Mouse (Mus musculus) C2C12 (cell line): Measurements from ENCODE around the gene Cradd. TPM values are rescaled to one million over a fixed set of nuclear protein-coding genes. Genes with fewer than 3 reads are reported as not detected.

ENCODE experiments used
- H3K27me3 ChIP-seq: one replicate; pipeline ENCODE4 v1.6.1; 2011; ENCODE audit not compliant: control insufficient read depth, insufficient read depth, insufficient read length
- H3K36me3 ChIP-seq: one replicate; pipeline ENCODE4 v1.6.1; 2011; ENCODE audit not compliant: control insufficient read depth, insufficient read depth
- H3K4me3 ChIP-seq: one replicate; pipeline ENCODE4 v1.5.1; 2011; ENCODE audit warnings: mild to moderate bottlenecking, control low read depth; ENCODE audit not compliant: poor library complexity, insufficient read depth, severe bottlenecking
- H3K79me2 ChIP-seq: one replicate; pipeline ENCODE4 v1.6.1; 2011; ENCODE audit not compliant: control insufficient read depth, insufficient read depth
- H3K79me3 ChIP-seq: one replicate; pipeline ENCODE4 v1.6.1; 2011; ENCODE audit warnings: low read depth, control low read depth
- H3ac ChIP-seq: one replicate; pipeline ENCODE3; 2011; ENCODE audit warnings: low read depth; ENCODE audit not compliant: control insufficient read depth, insufficient read length
- CEBPB ChIP-seq: IDR thresholded peaks from one replicate; pipeline ENCODE4 v1.6.1; 2011; ENCODE audit warnings: low read depth, mild to moderate bottlenecking, control low read depth, moderate library complexity
- CTCF ChIP-seq: IDR thresholded peaks from one replicate; pipeline ENCODE4 v1.5.1; 2011; ENCODE audit not compliant: control insufficient read depth, insufficient read depth, insufficient read length
- FOSL1 ChIP-seq: IDR thresholded peaks from one replicate; pipeline ENCODE4 v1.8.0; 2011; ENCODE audit warnings: mild to moderate bottlenecking, low read length; ENCODE audit not compliant: poor library complexity, insufficient read depth, severe bottlenecking
- MAX ChIP-seq: IDR thresholded peaks from one replicate; pipeline ENCODE4 v1.6.1; 2011; ENCODE audit warnings: mild to moderate bottlenecking, control low read depth
- MYOD1 ChIP-seq: IDR thresholded peaks from one replicate; pipeline ENCODE4 v1.6.1; 2011; ENCODE audit warnings: low read depth; ENCODE audit not compliant: control insufficient read depth, insufficient read length
- MYOG ChIP-seq: IDR thresholded peaks from one replicate; pipeline ENCODE4 v1.6.1; 2011; ENCODE audit not compliant: control insufficient read depth, insufficient read length; ENCODE audit errors: extremely low read depth
- USF1 ChIP-seq: IDR thresholded peaks from one replicate; pipeline ENCODE4 v1.6.1; 2011; ENCODE audit warnings: low read depth, mild to moderate bottlenecking, control low read depth, moderate library complexity
- polyA plus RNA-seq: library from polyadenylated mRNA; unstranded; fragments of >200 nt; fragmentation: generic; extraction: Trizol; gene quantifications from one replicate; pipeline ENCODE4 v1.2.1, GENCODE M21; 2012; ENCODE audit warnings: missing spikeins

Gene Cradd
- polyA plus RNA-seq, 1 experiment = 4.5 TPM

- Histone ChIP-seq H3K27me3 (no peaks in the 10 kb centered on the region), H3K79me2 (no peaks in the 10 kb centered on the region), H3ac (no peak overlapping the region), H3K36me3 (no peaks in the 10 kb centered on the region), H3K4me3 (no peak overlapping the region), H3K79me3 (no peaks in the 10 kb centered on the region)
- TF ChIP-seq FOSL1 (no peak), MAX (no peak), CTCF (no peak), MYOD1 (no peak), MYOG (no peak), USF1 (no peak), CEBPB (no peak)
Measured at GRCm38 (mm10) chr10:95210167-95210566, 113.8 kb downstream of the Cradd start.

DNA sequence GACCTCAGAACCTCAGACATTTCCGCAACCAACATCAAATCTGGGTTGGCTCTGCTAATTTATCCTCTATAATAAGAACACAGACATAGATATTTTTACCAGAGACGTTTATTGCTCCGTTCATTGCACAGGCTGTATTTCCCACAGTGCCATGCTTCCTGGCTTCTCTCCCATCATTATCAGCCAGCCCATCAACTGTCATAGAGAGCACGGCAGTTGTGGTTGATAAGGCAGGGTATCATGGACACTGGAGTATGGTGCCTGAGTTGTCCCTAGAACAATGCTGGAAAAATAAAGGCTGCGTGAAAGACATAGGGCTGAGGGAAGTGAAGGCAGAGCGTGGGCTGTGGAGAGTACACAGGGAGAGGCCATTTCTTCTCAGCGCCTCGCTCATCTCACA is 116.5 kb downstream of the Cradd start:
- H3K36me3 ChIP-seq = no peaks in the 10 kb centered on the region
- no peak overlapping the region for H3K4me3 ChIP-seq
- no peak overlapping the region for H3ac ChIP-seq
- no peaks in the 10 kb centered on the region for H3K79me3 ChIP-seq
- no peaks in the 10 kb centered on the region for H3K79me2 ChIP-seq
- H3K27me3 ChIP-seq = no peaks in the 10 kb centered on the region
- TF ChIP-seq USF1 (no peak), CTCF (no peak), FOSL1 (no peak), MYOD1 (no peak), MAX (no peak), CEBPB (no peak), MYOG (no peak)

DNA sequence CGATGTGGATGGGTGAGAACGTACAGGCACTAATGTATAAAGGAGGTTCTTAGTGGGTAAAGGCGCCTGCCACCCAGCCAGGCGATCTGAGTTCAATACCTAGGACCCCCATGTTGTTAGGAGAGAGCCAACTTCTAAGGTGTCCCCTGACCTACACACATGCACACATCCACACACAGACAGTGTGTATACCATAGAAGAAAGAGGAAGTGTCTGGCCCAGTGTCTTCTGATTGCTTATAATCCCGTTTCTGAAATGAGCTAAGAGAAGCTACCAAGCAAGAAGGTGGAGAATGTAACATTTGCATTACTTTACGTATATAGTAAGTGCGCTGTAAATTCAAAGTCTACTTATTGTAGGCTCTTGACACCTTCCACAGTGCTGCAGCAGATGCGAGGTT is 122.4 kb downstream of the Cradd start:
- Histone ChIP-seq H3K4me3 (no peak overlapping the region), H3K27me3 (no peaks in the 10 kb centered on the region), H3K79me2 (no peaks in the 10 kb centered on the region), H3ac (no peak overlapping the region), H3K79me3 (no peaks in the 10 kb centered on the region), H3K36me3 (no peaks in the 10 kb centered on the region)
- no peak for TF ChIP-seq MYOG
- TF ChIP-seq MAX = no peak
- TF ChIP-seq USF1 = no peak
- TF ChIP-seq FOSL1 = no peak
- TF ChIP-seq MYOD1 = no peak
- TF ChIP-seq CTCF = no peak
- no peak for TF ChIP-seq CEBPB

- Histone ChIP-seq H3K36me3 (no peaks in the 10 kb centered on the region), H3K79me2 (no peaks in the 10 kb centered on the region), H3K79me3 (no peaks in the 10 kb centered on the region), H3K4me3 (no peak overlapping the region), H3K27me3 (no peaks in the 10 kb centered on the region), H3ac (no peak overlapping the region)
- TF ChIP-seq MAX (no peak), CEBPB (no peak), MYOD1 (no peak), USF1 (no peak), MYOG (no peak), CTCF (no peak), FOSL1 (no peak)
Measured at GRCm38 (mm10) chr10:95200323-95200722, 123.6 kb downstream of the Cradd start.

DNA sequence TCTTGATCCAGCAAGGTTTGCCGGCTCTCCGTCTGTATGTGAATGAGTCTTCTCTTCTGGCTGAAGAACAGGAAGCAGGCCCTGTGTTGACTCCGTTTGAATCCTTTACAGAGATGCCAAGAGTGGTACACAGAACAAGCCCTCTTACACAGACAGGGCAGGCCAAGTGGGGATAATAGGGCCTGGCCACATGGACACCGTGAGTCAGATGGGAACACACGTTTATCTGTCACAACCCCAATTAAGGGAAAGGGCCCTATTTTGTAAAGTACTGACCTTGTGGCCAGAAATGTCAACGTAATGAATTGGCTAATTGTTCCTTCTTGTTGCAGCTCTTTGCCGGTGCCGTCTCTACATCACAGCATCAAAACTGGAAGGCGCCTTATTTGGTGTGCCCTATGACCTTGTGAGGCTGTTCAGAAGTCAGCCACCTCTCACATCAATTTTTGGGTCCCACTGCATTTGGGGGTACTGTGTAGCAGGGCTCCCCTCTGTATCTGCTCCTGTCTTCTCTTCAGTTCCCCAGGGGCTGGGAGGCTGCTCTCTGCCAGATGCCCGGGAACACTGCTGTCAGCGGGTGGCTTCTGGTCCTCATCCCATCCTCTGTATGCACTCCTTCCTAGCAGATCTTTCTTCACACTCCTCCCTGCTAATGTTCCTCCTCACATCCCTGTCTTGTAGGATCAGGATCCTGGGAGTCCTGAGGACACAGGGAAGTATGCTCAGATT is 124.2 kb downstream of the Cradd start:
- TF ChIP-seq MYOG = no peak
- TF ChIP-seq USF1 = no peak
- no peak for TF ChIP-seq MAX
- TF ChIP-seq MYOD1 = no peak
- TF ChIP-seq FOSL1 = no peak
- TF ChIP-seq CEBPB = no peak
- TF ChIP-seq CTCF = no peak
- no peaks in the 10 kb centered on the region for H3K79me2 ChIP-seq
- no peaks in the 10 kb centered on the region for H3K79me3 ChIP-seq

GRCm38 (mm10) chr10:95197377-95197776 is 126.6 kb downstream of the Cradd start:
- TF ChIP-seq MAX (no peak), MYOG (no peak), MYOD1 (no peak), CEBPB (no peak), CTCF (no peak), USF1 (no peak), FOSL1 (no peak)
- no peaks in the 10 kb centered on the region for H3K27me3 ChIP-seq
- H3ac ChIP-seq = no peak overlapping the region
- H3K79me3 ChIP-seq = no peaks in the 10 kb centered on the region
- H3K4me3 ChIP-seq = no peak overlapping the region
- H3K79me2 ChIP-seq = no peaks in the 10 kb centered on the region
- no peaks in the 10 kb centered on the region for H3K36me3 ChIP-seq

More for the DNA sequence above, 124.2 kb downstream of the Cradd start:
- Histone ChIP-seq H3ac (no peak overlapping the region), H3K4me3 (no peak overlapping the region), H3K36me3 (no peaks in the 10 kb centered on the region), H3K27me3 (no peaks in the 10 kb centered on the region)
